Mouse (Mus musculus) C2C12 (cell line): ENCODE data around the gene Bcas2.

Experiments
- CTCF ChIP-seq: IDR thresholded peaks from one replicate; pipeline ENCODE4 v1.5.1; 2011; ENCODE audit not compliant: control insufficient read depth, insufficient read depth, insufficient read length
- MAX ChIP-seq: IDR thresholded peaks from one replicate; pipeline ENCODE4 v1.6.1; 2011; ENCODE audit warnings: mild to moderate bottlenecking, control low read depth

DNA sequence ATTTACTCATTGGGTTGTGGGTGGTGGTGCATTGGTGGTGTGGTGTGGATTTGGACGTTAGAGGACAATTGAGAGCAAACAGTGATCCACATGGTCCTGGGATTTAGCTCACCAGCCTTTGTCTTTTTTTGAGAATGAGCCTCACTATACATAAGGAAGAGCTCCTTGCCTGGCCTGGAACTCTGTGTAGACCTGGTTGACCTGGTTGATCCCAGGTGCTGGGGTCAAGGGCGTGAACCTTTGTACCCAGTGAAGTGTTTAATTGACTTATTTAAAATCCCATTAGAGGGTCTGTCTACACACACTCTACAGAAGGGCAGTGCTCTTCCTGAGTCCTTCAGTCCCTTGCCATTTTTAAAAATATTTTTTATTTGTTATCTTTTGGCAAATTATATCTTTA is 26.1 kb upstream of the Bcas2 start:
- TF ChIP-seq CTCF (no peak), MAX (no peak)
